8 mouse cellular contexts compared by ENCODE assay signal in genomic region chr14:37238632-37239032, GRCm38 (mm10).
DNase-seq lines count a peak whose midpoint lies in the region; ATAC-seq and TF ChIP-seq lines count a peak whose summit lies in the region.

No protein-coding gene starts in this region.

- peak; percentile 75 for TF ChIP-seq CTCF in gastrocnemius, adult 2 months (IDR thresholded peaks at IDR 0.05)

- no peak overlapping the region for H3K4me3 ChIP-seq in gastrocnemius, adult 2 months

- intact Hi-C loops in gastrocnemius, adult 2 months (cut with DNase I), result no loop called here

- ATAC-seq in megakaryocyte-erythroid progenitor cell, adult 5-6 weeks (replicated peaks; ENCODE audit: low FRiP score, low TSS enrichment, poor library complexity, severe bottlenecking), result peak; percentile 65; the same call in 1 of the 2 replicates
- ATAC-seq in megakaryocyte, adult 5-6 weeks (ENCODE audit: poor library complexity, severe bottlenecking), result no peak

- no peak overlapping the region for H3K27ac ChIP-seq in gastrocnemius, adult 2 months

- DNase-seq in adrenal gland, adult 2 months, result peak; percentile 55
- peak; percentile 91 to 94 for DNase-seq in cerebellum, postnatal 36 days
- DNase-seq in gastrocnemius, adult 2 months, result peak; percentile 55
- DNase-seq in hindlimb bud, embryonic 11.5 days (ENCODE audit: extremely low spot score, low read depth, low spot score), result peak; percentile 8
- peak; percentile 61 to 69 for DNase-seq in left cerebral cortex, adult 18-20 months (ENCODE audit: low spot score in 2 of 2)
- DNase-seq in right cerebral cortex, postnatal 4 days, result peak; percentile 56

Comparison
In these comparisons a context has a peak if more than half of its experiments do, and no peak if none do; other contexts are left out.
1. DNase-seq: peak in every context shown above with its lines; median percentile 92 in cerebellum, postnatal 36 days; 65 in left cerebral cortex, adult 18-20 months; 56 in right cerebral cortex, postnatal 4 days; 55 in adrenal gland, adult 2 months; 55 in gastrocnemius, adult 2 months; 8 in hindlimb bud, embryonic 11.5 days.